Mouse (Mus musculus): ENCODE measurements at regions not wholly inside any gene's neighbourhood (a gene's known extent, or its start where the extent isn't known, plus 50 kb on each side); places are given as distances from the start of the nearest gene placed in this dataset.

GRCm38 (mm10) chr11:110889354-110890151, 78.3 kb upstream of the Kcnj16 start:
- TF ChIP-seq CTCF (IDR thresholded peaks at IDR 0.05; ENCODE audit: low read depth): no peak
- no peak for TF ChIP-seq EP300 (IDR thresholded peaks at IDR 0.05; ENCODE audit: low read depth)

Data from liver, postnatal 0 days (tissue).